Mouse (Mus musculus) left cerebral cortex, postnatal 4 days (tissue): ENCODE results near the gene Layn. TPM values are rescaled to one million over a fixed set of nuclear protein-coding genes. Genes with fewer than 3 reads are reported as not detected.

Experiments
- DNase-seq: peaks from one replicate; pipeline ENCODE4 v3.0.0-alpha.2; 2022
- intact Hi-C: fragments of 180-260 bp; cut with DNase I; formaldehyde crosslinking; loops from one replicate; pipeline ENCODE4 v1.15.1; 2025
- total RNA-seq, 2 experiments: library from RNA; stranded (reverse); gene quantifications; 2 replicates each; pipeline ENCODE4 v1.2.3; 2021

Layn gene
- 1 to 10 TPM; 7.8 to 9.5 TPM for total RNA-seq

GRCm38 (mm10) chr9:51076979-51077315 lies at the start of gene Layn:
Gene Layn, minus strand, starts transcription at chr9:51077094.
- peak; percentile 57 for DNase-seq
- intact Hi-C loops: no loop called here

DNA sequence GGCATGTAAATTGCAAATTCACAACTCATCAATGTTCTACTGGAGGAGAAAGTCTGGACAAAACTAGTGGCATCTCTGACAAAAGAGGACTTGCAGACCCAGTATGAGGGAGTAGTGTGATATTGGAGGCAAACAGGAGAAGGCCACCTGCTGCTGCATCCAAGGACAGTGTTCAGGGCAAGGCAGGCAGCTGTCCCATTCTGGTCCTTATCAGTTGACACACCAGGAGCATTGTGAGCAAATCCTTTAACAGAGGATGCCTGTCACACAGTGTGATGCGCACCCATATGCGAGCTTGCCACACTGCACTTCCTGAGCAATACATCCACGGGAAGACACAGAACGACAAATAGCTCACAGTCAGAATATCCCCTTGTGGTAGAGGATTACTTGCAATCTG lies 37.9 kb upstream of the Layn start:
- DNase-seq: no peak

GRCm38 (mm10) chr9:51105751-51106150 lies 28.9 kb upstream of the Layn start:
- intact Hi-C loops: no loop called here

More for the DNA sequence above, 37.9 kb upstream of the Layn start:
- intact Hi-C loops: no loop called here

DNA sequence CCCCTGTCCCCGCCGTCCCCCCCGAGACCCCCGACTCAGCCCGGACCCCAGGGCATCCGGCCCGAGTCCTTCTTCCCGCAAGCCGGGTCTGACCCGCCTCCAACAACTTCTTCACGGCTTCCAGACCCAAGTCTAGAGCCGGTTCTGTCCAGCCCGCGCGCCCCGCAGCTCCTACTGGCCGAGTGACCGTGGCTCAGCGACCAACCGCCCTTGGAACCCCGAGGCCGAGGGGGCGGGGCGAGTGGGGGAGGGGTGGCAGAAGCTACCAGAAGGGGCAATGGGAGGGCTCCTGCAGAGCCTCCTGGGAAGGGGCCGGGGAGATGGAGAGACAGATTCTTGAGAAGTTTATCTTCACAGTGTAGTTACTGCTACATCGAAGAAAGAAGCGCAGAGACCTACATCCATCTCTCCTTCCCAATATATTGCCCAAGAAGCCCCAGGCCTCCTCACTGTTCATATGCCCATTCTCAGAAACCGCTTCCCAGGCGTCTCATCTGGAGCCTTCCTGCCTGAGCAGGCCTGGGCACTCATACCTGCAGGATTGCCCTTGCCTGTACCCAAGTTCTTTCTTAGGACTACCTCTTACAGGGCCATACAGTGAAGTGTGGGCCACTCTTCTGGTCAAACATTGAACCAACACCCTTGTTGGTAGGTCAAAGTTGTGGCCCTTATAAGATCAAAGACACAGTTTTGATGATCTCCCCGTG lies 27.1 kb upstream of the Layn start:
- intact Hi-C loops: no loop called here

More at GRCm38 (mm10) chr9:51105751-51106150, 28.9 kb upstream of the Layn start:
- DNase-seq: no peak

DNA sequence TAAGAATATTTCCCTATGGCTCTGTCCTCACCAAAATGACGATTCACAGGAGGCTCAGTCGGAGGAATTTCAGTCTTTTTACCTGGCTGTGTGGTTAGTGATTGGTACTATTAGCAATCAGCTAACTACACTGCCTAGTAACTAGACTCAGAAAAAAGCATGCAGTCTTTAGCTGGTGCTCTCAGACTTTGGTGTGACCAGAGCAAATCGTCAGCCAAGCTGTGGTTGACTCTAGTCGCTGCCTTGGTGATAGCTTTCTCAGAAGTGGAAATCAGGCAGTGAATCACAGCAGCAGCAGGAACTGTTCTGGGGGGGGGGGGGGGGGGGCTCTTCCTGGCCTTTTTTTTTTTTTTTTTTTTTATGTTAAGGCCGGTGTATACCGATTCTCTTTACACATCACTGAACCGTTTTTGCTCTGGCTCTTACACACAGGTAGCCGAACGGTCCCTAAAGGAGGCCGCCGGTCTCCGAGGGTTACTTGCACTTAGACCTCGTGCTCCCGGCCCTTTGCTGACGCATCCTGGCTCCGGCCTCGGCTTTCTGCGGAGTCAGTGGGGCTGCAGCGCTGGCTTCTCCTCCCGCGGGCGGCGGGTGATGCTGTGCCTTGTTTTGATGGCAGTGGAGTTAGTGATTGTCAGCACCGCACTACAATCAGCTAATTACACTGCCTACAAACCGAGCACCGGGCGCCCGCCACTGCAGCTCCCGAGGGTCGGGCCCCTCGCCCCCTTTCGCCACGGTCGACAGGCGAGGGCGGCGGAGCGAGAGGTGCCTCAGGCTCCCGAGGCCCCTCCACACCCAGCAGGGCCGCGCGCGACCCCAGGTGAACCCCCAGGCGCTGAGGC lies 26.3 kb upstream of the Layn start:
- DNase-seq: peak; percentile 54
- intact Hi-C loops: no loop called here

More for the DNA sequence above, 27.1 kb upstream of the Layn start:
- peak; percentile 72 for DNase-seq

DNA sequence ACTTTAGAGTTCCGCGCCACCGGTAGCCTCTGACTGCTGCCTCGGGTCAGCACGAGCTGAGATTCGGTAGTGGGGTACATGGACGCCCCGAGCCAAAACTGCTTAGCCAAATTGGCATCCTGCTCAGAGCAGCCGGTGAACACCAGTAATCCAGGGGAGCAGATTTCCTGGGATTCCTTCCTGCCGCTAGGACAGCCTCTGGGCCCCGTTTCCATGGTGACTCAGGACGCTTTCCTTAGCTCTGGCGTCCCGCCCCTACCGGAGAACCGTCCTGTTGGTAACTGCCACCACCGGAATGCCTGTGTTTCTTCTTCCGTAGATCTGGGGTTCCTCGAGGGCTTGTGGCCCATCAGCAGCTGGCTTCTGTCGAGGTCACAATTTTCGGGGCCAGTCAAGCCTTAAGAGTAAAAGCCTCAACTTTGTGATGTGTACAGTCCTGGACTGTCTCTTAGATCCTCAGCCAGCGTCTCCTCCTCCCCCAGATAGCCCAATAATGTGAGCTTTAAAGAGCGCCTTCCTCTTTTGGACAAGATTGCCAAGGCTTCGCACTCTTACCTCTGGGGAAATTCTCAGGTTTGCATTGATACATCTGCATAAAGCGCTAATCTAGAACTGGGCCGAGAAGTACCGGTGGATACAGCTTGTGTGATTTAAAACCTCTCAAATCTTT lies 25.0 kb upstream of the Layn start, which contains the start of gene 4833427G06Rik:
4833427G06Rik (minus strand) TSS at position 323 of the 670 bp plus-strand sequence.
- intact Hi-C loops: no loop called here
- peak; percentile 63 for DNase-seq

DNA sequence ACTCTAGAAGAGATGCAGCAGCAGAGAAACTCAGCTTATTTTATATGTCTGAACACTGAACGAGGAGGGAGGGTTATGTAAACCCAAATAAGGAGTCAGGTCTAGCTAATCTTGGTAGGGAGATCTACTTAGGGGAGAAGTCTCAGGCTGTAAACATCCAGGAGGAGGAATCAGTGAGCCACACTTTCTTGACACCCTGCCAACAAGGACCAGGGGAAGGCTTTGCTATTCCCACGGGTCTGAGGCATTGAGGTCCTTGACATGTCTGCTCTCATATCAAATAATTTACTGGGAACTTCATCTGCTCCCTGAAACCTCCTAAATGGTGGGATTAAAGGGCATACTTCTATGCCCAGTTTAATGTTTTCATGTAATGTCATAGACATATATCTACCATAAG lies 19.4 kb upstream of the Layn start:
- intact Hi-C loops: no loop called here
- DNase-seq: no peak

GRCm38 (mm10) chr9:51093697-51094096 lies 16.8 kb upstream of the Layn start:
- no peak for DNase-seq
- intact Hi-C loops: no loop called here

DNA sequence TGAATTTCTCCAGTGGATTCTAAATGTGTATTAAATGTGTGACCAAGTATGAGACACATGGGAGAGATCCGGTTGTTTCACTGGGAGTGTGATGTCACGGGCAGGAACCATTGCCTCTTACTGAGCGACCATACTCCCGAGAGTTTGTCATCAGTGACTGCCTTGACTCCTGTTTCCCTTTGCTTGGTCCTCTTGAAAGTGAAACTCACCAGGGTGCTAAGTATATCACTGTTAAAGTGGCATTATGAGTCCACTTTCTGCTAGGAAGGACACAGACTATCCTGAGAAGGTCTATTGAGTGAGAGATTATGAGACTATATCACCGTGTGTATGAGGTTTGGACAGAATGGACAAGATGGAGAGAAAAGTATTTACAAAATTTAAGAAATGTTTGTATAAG lies 4.7 kb upstream of the Layn start:
- intact Hi-C loops: no loop called here

DNA sequence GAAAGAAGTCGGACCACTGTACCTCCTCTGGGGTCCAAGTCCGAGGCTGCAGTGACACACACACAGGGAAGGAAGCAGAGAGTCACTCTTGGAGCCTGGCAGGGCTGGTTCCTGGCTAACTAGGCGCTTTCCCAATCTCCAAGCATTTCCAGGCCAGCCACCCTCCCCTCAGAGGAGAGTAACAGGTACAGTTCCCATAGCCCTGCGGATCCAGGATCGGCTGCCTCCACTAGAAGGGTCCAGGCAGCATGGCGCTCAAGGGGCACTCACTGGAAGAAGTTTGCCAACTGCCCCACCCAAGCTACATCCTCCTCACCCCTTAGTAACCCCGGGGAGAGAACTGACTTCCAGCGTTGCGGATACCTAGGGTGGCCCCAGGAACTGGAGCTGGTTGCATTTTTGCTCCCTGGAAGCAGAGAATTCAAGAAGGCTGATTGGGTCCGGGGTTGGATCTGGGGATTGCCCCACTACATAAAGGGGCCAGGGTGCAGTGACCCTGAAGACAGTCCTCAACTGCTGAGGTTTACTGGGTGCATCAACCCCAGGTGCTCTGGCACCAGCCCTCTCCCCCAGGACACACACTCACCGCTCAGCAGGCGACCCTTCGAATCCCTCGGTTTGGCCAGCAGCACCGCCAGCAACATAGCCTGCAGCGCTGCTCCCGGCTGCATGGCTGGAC lies 455 bp downstream of the Layn start:
- intact Hi-C loops: no loop called here

More for the DNA sequence above, 4.7 kb upstream of the Layn start:
- no peak for DNase-seq

DNA sequence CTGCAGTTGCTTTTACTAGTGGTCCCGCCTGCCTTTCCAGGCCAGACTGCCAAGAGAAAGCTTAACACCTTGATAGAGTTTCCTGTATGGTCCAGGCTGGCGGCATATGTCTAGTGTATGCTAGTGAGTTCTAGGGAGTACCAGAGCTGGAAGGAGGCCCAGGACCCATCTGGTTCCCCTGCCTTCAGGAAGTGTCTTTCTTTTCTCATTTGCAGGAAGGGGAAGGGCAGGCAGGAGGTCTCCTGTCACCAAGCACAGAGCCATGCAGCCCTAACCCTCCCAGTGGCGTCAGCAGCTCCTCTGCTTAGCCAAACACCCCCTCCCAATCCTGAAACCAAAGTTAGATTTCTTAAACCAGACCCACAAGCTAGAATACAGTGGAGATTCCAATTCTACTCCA lies 1.1 kb downstream of the Layn start:
- DNase-seq: peak; percentile 49
- intact Hi-C loops: no loop called here

More for the DNA sequence above, 455 bp downstream of the Layn start:
- peak; percentile 5 for DNase-seq

- intact Hi-C loops: no loop called here
- DNase-seq: no peak
Observed at GRCm38 (mm10) chr9:51070801-51071200, 6.1 kb downstream of the Layn start.

- DNase-seq: no peak
- intact Hi-C loops: no loop called here
Observed at GRCm38 (mm10) chr9:51068202-51068601, 8.7 kb downstream of the Layn start.

DNA sequence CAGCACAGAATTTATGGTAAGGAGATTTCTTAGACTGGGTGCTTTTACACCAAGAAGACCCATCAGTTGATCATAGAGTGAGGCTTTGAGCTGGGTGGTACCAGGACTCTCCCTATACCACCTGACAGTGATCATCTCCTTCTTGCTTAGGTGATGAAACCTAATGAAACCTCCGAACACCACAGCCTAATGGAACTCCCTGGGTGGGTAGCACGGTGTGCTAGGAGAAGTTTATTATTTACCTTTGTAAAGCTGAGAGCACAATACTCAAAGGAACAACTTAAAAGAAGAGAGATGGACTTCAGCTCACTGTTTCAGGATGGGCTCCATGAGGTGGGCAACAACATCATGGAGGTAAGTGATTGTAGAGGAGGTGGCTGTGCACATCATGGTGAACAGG lies 16.3 kb downstream of the Layn start, which contains the start of gene Btg4:
Btg4 (plus strand) TSS at position 301 of the 400 bp plus-strand sequence.
- intact Hi-C loops: no loop called here
- DNase-seq: no peak

- DNase-seq: no peak
Observed at GRCm38 (mm10) chr9:51058951-51059521, 17.9 kb downstream of the Layn start.

DNA sequence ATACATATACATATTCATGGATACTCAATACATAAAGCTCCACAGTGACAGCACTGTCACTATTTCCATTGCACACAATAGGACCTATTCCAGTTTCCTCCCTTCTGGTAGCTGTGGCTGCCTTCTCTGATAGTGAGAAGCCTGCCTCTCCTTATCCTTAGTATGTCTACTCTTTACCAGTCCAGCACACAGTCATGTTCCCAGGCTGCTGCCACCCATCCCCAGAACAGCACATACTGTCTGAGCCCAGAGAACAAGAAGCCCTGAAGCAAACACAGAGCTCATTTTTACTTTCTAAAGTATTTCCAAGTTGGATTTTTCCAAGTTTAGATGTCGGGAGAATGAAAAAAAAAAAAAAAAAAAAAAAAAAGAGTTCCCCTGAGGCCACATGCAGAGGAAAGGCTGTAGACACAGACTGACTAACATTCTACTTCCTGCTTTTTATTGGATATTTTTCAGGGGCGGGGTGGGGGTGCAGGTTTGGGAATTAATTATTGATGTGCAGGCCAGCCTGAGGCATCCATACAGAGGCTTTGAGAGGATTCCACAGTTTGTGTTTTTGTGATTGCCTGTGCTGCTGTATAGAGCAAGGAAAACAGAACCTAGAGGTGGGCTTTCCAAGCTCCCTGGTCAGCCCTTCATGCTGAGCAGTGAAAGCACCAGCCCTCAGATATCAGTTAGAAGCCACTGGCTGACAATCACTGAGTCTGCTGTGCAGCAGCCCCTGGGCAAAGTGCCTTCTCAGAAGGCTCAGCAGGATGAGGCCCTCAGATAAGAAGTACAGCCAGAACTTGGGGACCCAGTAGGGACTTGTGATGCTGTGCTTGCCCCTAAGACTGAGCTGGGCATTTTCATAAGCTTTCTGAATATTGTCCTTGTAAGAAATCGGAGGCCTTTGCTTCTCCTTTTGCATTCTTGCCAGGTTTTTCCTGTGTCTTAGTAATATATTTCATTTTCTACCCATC lies 20.3 kb downstream of the Layn start:
- no peak for DNase-seq
- intact Hi-C loops: no loop called here

More at GRCm38 (mm10) chr9:51058951-51059521, 17.9 kb downstream of the Layn start:
- intact Hi-C loops: no loop called here

DNA sequence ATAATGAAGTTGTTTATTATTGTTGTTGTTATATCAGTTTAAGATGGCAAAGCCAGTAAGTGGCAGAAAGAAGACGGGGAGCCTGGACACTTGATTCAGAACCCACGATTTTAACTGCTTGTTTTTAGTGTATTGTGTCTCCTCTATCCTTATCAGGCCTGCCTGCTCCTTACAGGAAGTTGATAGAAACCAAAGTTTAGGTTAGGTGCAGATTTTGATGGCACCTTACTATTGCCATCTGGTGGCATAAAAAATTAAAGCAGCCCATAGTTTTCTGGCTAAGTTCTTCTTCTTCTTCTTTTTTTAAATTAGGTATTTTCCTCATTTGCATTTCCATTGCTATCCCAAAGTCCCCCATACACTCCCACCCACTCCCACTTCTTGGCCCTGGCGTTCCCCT lies 24.7 kb downstream of the Layn start:
- intact Hi-C loops: no loop called here
- DNase-seq: no peak

GRCm38 (mm10) chr9:51042136-51042535 lies 34.8 kb downstream of the Layn start:
- no peak for DNase-seq
- intact Hi-C loops: no loop called here

GRCm38 (mm10) chr9:51041491-51041980 lies 35.4 kb downstream of the Layn start:
- intact Hi-C loops: no loop called here

More at GRCm38 (mm10) chr9:51041491-51041980, 35.4 kb downstream of the Layn start:
- DNase-seq: no peak
